Mouse (Mus musculus) Muller cell, postnatal 12 days (primary cell): Measurements from ENCODE around the gene Nufip1.
"Not testable (repeated sequence)": the region's sequence is repeated elsewhere in the genome, so short reads cannot be mapped to it uniquely, and the experiment has no call there.

Experiments
- DNase-seq: peaks from one replicate; pipeline ENCODE4 v3.0.0-alpha.2; 2015; ENCODE audit errors: inconsistent ontology term

Gene Nufip1

GRCm38 (mm10) chr14:76134975-76135374 lies 24.3 kb downstream of the Nufip1 start:
- DNase-seq: no peak

GRCm38 (mm10) chr14:76145248-76145647 lies 34.6 kb downstream of the Nufip1 start:
- DNase-seq: no peak

- no peak for DNase-seq
Observed at GRCm38 (mm10) chr14:76145868-76146267, 35.2 kb downstream of the Nufip1 start.

- DNase-seq: no peak
Observed at GRCm38 (mm10) chr14:76147061-76147460, 36.4 kb downstream of the Nufip1 start.

GRCm38 (mm10) chr14:76148294-76148693 lies 37.6 kb downstream of the Nufip1 start:
- DNase-seq: no peak

GRCm38 (mm10) chr14:76149531-76150179 lies 39.0 kb downstream of the Nufip1 start:
- DNase-seq: peak; percentile 61

- DNase-seq: no peak
Observed at GRCm38 (mm10) chr14:76150499-76150898, 39.8 kb downstream of the Nufip1 start.

GRCm38 (mm10) chr14:76151011-76151410 lies 40.3 kb downstream of the Nufip1 start:
- no peak for DNase-seq

GRCm38 (mm10) chr14:76151820-76152161 lies 41.1 kb downstream of the Nufip1 start:
- DNase-seq: no peak

- peak; percentile 97 for DNase-seq
Observed at GRCm38 (mm10) chr14:76152162-76153002, 41.7 kb downstream of the Nufip1 start.

- DNase-seq: peak; percentile 62
Observed at GRCm38 (mm10) chr14:76153003-76153675, 42.4 kb downstream of the Nufip1 start.

GRCm38 (mm10) chr14:76153828-76154227 lies 43.1 kb downstream of the Nufip1 start:
- no peak for DNase-seq

GRCm38 (mm10) chr14:76158192-76158785 lies 47.6 kb downstream of the Nufip1 start:
- peak; percentile 89 for DNase-seq

- DNase-seq: not testable (repeated sequence)
Observed at GRCm38 (mm10) chr14:76160580-76160979, 49.9 kb downstream of the Nufip1 start.

- no peak for DNase-seq
Observed at GRCm38 (mm10) chr14:76164236-76164635, 53.5 kb downstream of the Nufip1 start.

- DNase-seq: no peak
Observed at GRCm38 (mm10) chr14:76164904-76165755, 54.4 kb downstream of the Nufip1 start.

- peak; percentile 32 for DNase-seq
Observed at GRCm38 (mm10) chr14:76169876-76170466, 59.3 kb downstream of the Nufip1 start.

- DNase-seq: no peak
Observed at GRCm38 (mm10) chr14:76171285-76171684, 60.6 kb downstream of the Nufip1 start.

- no peak for DNase-seq
Observed at GRCm38 (mm10) chr14:76174328-76174727, 63.6 kb downstream of the Nufip1 start.

GRCm38 (mm10) chr14:76175808-76176207 lies 65.1 kb downstream of the Nufip1 start:
- no peak for DNase-seq

- DNase-seq: no peak
Observed at GRCm38 (mm10) chr14:76177230-76177629, 66.5 kb downstream of the Nufip1 start.
